Mouse (Mus musculus) gonadal fat pad, adult 2 months (tissue): ENCODE measurements around the gene Gprin2. TPM values are rescaled to one million over a fixed set of nuclear protein-coding genes. Genes with fewer than 3 reads are reported as not detected.

Experiments used
- DNase-seq: peaks from one replicate; pipeline ENCODE4 v3.0.0-alpha.2; 2012; ENCODE audit warnings: low read depth
- polyA plus RNA-seq: library from polyadenylated mRNA; depleted of rRNA; stranded (reverse); fragments of >200 nt; gene quantifications from 2 replicates; pipeline ENCODE4 v1.2.3, GENCODE M21; 2012; rRNA removed

Gene Gprin2
- polyA plus RNA-seq = 0.34 and 0.51 TPM in 2 replicates

GRCm38 (mm10) chr14:34201231-34202035 lies at the start of gene Gprin2:
Gprin2 (minus strand) TSS chr14:34201653.
- no peak for DNase-seq

GRCm38 (mm10) chr14:34240676-34241075 lies 39.2 kb upstream of the Gprin2 start:
- DNase-seq = no peak

GRCm38 (mm10) chr14:34240263-34240662 lies 38.8 kb upstream of the Gprin2 start:
- no peak for DNase-seq

- no peak for DNase-seq
These were observed 33.4 kb upstream of the Gprin2 start for GRCm38 (mm10) chr14:34234630-34235380.

- DNase-seq = no peak
These were observed 32.4 kb upstream of the Gprin2 start for GRCm38 (mm10) chr14:34233846-34234245.

GRCm38 (mm10) chr14:34232866-34233680 lies 31.6 kb upstream of the Gprin2 start:
- no peak for DNase-seq

GRCm38 (mm10) chr14:34232340-34232739 lies 30.9 kb upstream of the Gprin2 start:
- no peak for DNase-seq

GRCm38 (mm10) chr14:34228830-34229506 lies 27.5 kb upstream of the Gprin2 start:
- no peak for DNase-seq

GRCm38 (mm10) chr14:34227981-34228380 lies 26.5 kb upstream of the Gprin2 start:
- DNase-seq = no peak

GRCm38 (mm10) chr14:34226566-34226965 lies 25.1 kb upstream of the Gprin2 start:
- DNase-seq = no peak

GRCm38 (mm10) chr14:34225986-34226385 lies 24.5 kb upstream of the Gprin2 start:
- no peak for DNase-seq

GRCm38 (mm10) chr14:34223362-34223898 lies 22.0 kb upstream of the Gprin2 start:
- no peak for DNase-seq

- DNase-seq = no peak
These were observed 20.1 kb upstream of the Gprin2 start for GRCm38 (mm10) chr14:34221416-34222077.

- DNase-seq = no peak
These were observed 19.0 kb upstream of the Gprin2 start for GRCm38 (mm10) chr14:34220426-34220825.

- DNase-seq = no peak
These were observed 18.3 kb upstream of the Gprin2 start for GRCm38 (mm10) chr14:34219786-34220198.

- no peak for DNase-seq
These were observed 17.8 kb upstream of the Gprin2 start, which contains the start of gene Syt15 for GRCm38 (mm10) chr14:34219295-34219694. Syt15 (plus strand) TSS chr14:34219595.

- no peak for DNase-seq
These were observed 14.1 kb upstream of the Gprin2 start for GRCm38 (mm10) chr14:34215451-34216127.

- DNase-seq = no peak
These were observed 8.5 kb upstream of the Gprin2 start for GRCm38 (mm10) chr14:34209942-34210341.

- DNase-seq = no peak
These were observed 7.6 kb upstream of the Gprin2 start for GRCm38 (mm10) chr14:34209080-34209479.

GRCm38 (mm10) chr14:34208651-34209050 lies 7.2 kb upstream of the Gprin2 start:
- no peak for DNase-seq
